Mouse (Mus musculus) neural tube, embryonic 10.5 days (tissue): ENCODE data around the gene Glis1.

ENCODE experiments used
- DNase-seq: peaks from one replicate; pipeline ENCODE4 v3.0.0-alpha.2; 2017; ENCODE audit warnings: low spot score; ENCODE audit errors: extremely low spot score

The Glis1 gene

GRCm38 (mm10) chr4:107452266-107453015 is 18.1 kb downstream of the Glis1 start:
- DNase-seq, result no peak

DNA sequence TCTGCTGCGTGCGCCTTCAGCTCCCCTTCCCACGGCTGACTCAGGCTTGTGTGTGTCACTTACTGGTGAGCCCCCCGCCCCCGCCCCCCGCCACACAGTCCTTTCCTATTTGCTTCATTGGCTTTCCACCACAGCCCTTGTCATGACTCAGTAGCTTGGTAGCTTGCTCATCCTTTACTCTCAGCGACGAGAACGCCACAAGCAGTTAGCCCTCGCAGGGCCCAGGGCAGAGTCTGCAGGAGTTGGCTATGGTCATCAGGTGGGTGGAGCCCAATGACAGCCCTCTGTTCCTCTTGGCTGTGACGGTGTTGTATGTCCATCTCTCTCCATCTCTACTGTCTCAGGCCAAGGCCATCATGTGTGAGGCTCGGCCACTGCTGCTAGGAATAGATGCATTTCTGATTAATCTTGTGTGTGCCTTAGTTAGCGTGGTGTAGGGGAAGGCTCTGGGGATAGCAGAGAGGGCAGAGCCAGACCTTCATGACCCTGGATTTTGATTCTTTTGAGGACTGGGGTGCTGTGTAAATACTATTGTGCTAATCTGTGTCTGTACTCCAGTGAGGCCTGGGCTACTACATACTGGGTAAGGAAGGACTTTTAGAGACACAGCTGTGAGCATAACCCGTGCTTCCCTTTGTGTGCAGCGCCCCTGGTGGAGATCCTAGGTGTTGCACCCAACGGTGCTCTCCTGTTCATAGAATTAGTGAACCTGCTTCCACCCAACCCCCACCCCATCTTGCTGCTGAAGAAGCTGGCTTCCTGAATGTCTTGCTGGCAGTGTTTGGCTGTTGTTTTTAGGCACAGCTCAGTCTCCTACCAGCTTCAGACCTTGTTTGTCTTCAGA is 19.0 kb downstream of the Glis1 start:
- peak; percentile 93 for DNase-seq

GRCm38 (mm10) chr4:107457602-107458001 is 23.2 kb downstream of the Glis1 start:
- DNase-seq, result peak; percentile 45

- no peak for DNase-seq
Measured at GRCm38 (mm10) chr4:107458907-107459306, 24.5 kb downstream of the Glis1 start.

GRCm38 (mm10) chr4:107459461-107459860 is 25.1 kb downstream of the Glis1 start:
- DNase-seq, result no peak

DNA sequence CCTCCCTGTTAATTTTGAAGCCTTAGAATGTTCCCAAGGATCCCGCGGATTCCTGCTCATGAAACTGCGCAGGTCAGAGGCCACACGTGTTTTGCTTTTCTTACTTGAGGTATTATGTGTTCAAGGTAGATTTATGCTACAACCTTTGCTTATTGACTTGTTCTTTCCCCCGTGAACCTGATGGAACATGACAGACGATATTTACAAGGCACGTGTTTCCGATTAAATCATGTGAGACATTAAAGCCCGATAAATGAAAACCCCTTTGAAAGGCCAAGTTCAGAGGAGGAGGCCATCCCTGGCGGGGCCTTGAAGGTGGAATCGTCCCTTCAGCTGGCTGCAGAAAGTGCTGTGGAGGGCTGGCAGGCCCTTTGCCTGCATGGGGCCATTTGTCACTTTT is 26.1 kb downstream of the Glis1 start:
- no peak for DNase-seq

- no peak for DNase-seq
Measured at GRCm38 (mm10) chr4:107467831-107468230, 33.4 kb downstream of the Glis1 start.

- no peak for DNase-seq
Measured at GRCm38 (mm10) chr4:107468264-107468663, 33.9 kb downstream of the Glis1 start.

DNA sequence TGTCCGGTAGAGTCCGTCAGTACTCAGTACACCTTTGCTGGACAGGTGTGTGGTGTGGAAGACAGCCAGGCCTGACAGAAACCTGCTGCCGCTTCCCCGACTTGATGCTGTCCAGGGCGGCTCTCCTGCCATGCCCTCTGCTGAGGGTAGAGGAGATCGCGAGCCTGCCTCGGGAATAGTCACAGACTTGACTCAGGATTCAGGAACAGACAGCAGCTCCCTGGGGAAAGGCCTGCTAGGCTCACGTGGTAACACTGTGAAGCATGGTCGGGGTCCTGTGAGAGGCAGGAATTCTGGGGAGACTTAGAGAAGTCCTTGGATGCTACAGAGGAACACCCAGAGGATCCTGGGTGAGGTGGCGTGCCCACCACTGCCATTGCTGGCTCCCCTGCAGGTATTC is 34.4 kb downstream of the Glis1 start:
- no peak for DNase-seq

GRCm38 (mm10) chr4:107476266-107476665 is 41.9 kb downstream of the Glis1 start:
- DNase-seq, result no peak

- DNase-seq, result no peak
Measured at GRCm38 (mm10) chr4:107479015-107479414, 44.6 kb downstream of the Glis1 start.

GRCm38 (mm10) chr4:107482541-107482940 is 48.1 kb downstream of the Glis1 start:
- no peak for DNase-seq

DNA sequence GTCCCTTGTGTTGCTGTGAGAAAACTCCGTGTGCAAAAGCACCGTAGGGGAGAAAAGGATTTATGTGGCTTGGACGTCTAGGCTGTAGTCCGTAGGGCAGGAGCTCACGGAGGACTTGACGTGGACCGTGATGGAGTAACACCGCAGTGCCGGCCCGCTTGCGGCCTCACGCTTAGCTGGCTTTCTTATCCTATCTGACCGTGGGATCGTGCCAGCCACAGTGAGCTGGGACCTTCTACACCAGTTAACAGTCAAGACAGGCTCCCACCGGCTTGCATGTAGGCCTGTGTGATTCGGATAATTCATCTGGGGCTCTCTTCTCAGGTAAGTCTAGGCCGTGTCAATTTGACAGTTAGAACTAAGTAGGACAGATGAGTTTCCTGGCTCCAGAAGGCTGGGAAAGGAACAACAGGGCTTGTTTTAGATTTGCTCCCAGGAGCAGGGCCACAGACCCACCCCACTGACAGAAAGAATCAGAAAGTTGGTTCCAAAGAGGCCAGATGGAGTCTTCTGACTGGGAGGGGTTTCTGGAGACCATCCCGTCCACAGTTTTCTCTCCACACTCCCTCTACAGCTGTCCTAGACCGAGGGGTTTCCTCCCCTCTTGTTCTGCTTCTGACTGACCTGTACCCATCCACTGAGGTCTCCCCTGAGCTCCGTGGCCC is 49.3 kb downstream of the Glis1 start:
- DNase-seq, result no peak

DNA sequence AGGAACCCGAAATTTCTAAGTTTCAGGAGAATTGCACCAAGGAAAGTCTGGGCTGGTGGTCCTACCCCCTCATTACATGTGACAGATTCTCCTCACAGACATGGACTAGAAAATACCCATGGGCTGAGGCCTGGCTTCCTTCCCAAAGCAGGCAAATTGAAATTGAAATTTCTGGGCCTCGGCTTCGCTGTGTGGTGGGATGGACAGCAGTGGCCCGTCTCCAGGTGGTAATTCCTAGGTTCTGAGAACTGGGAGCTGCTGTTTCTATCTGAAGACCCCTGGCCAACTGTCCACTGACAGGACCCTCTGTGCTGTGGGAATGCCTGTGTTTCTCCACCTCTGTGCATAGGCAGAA is 49.8 kb downstream of the Glis1 start:
- DNase-seq, result no peak

DNA sequence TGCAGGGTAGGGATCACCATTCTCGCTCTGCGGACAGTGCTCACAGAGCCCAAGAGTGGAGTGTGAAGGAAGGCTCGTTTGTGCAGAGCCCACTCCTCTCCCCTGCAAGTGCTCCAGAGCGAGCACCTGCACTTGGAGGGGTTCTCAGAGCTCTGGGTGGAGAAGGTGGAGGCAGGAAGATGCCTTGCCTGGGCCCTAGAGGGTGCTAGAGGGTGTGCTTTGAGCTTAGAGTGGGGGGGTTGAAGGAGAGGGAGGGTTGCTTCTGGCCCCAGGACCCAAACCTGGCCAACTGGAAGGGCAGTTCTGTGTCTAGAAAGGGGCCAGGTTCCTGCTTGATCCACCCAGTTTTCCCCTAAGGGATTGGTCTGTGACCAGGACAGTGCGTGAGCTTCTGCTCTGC is 51.5 kb downstream of the Glis1 start:
- DNase-seq, result no peak

GRCm38 (mm10) chr4:107489121-107489840 is 54.9 kb downstream of the Glis1 start:
- no peak for DNase-seq

GRCm38 (mm10) chr4:107492991-107493390 is 58.6 kb downstream of the Glis1 start:
- DNase-seq, result no peak

GRCm38 (mm10) chr4:107495751-107496430 is 61.5 kb downstream of the Glis1 start:
- DNase-seq, result no peak

DNA sequence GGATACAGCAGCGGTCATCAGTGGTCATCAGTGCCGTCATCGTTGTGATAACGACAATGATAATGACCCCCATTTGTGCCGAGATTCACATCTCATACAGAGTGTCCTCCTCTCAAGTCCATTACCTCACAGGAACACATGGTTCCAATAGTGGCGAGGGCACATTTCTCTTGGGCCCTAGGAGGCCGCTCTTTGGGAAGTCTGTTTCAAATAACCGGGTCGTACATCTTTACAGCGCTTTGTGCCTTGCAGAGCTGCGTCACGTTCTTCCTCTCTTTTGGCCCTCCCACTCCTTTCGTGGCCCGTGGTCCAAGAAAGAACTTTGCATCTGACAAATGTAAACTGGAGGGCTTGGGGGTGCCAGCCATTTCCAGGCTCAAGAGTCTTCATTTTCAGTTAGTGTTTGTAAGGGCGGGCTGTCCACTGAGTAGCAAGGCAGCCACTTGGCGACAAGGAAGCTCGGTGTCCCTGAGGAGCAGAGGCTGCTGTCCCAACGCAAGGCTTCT is 63.1 kb downstream of the Glis1 start:
- DNase-seq, result no peak

DNA sequence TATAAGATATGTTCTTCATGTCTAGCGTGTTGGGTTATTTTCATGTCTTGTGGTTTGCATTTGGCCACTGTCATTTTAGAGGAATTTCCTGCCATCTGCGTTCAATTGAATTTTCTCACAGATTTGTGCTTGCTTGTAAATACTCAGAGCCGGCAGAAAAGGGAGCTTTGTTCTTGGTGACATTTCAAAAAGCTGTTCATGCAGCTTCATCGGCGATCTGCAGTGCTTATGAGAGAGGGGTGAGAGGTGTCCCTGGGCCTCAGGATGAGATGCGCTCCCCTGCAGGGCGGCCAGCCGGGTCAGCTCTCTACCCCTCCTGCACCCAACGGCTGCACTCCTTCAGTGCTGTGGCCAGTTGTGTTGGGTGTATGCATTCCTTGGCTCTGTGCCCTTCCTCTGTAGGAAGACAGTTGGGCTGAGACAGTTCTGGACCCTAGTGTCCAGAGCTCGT is 68.2 kb downstream of the Glis1 start:
- DNase-seq, result no peak

GRCm38 (mm10) chr4:107514981-107515380 is 80.6 kb downstream of the Glis1 start:
- no peak for DNase-seq
